Mouse (Mus musculus) intestine, embryonic 15.5 days (tissue): ENCODE measurements around the gene Pan3. TPM values are rescaled to one million over a fixed set of nuclear protein-coding genes. Genes with fewer than 3 reads are reported as not detected.

Experiments used
- ATAC-seq: fragments of 200-750 bp; cut with Nextera tagmentation; 2 replicates; pipeline ENCODE4 v1.8.0; 2017; ENCODE audit warnings: moderate TSS enrichment, moderate library complexity
- H3K27ac ChIP-seq: fragments of 300-500 bp; sonication (generic); 2 replicates; pipeline ENCODE4 v1.5.1; 2015; ENCODE audit warnings: mild to moderate bottlenecking, inconsistent platforms
- H3K27me3 ChIP-seq: fragments of 300-500 bp; sonication (generic); replicated peaks from 2 replicates; pipeline ENCODE4 v1.6.1; 2015; ENCODE audit warnings: inconsistent platforms
- H3K36me3 ChIP-seq: fragments of 300-500 bp; sonication (generic); 2 replicates; pipeline ENCODE4 v1.6.1; 2015; ENCODE audit warnings: inconsistent platforms
- H3K4me1 ChIP-seq: fragments of 300-500 bp; sonication (generic); replicated peaks from 2 replicates; pipeline ENCODE4 v1.6.1; 2015; ENCODE audit warnings: inconsistent platforms
- H3K4me2 ChIP-seq: fragments of 300-500 bp; sonication (generic); replicated peaks from 2 replicates; pipeline ENCODE4 v1.6.1; 2015; ENCODE audit warnings: mild to moderate bottlenecking, inconsistent platforms
- H3K4me3 ChIP-seq: fragments of 300-500 bp; sonication (generic); replicated peaks from 2 replicates; pipeline ENCODE4 v1.5.1; 2015; ENCODE audit warnings: inconsistent platforms
- H3K9ac ChIP-seq: fragments of 300-500 bp; sonication (generic); 2 replicates; pipeline ENCODE4 v1.6.1; 2015; ENCODE audit warnings: inconsistent platforms
- H3K9me3 ChIP-seq: fragments of 300-500 bp; sonication (generic); 2 replicates; pipeline ENCODE4 v1.6.1; 2016; ENCODE audit warnings: inconsistent platforms
- WGBS: fragments of 180-500 bp; shearing (Covaris S2); methylation state at CpG from one replicate; pipeline ENCODE4 v1.1.7; 2015; 5-methylcytosine and 5-hydroxymethylcytosine counted together
- polyA plus RNA-seq: library from polyadenylated mRNA; unstranded; fragments of >200 nt; fragmentation: Nextera tagmentation; extraction: Ambion mirVana; gene quantifications from 2 replicates; pipeline ENCODE4 v1.2.1, GENCODE M21; 2015

Pan3 gene
- polyA plus RNA-seq, 1 experiment from 2014 or later: 64.5 TPM

DNA sequence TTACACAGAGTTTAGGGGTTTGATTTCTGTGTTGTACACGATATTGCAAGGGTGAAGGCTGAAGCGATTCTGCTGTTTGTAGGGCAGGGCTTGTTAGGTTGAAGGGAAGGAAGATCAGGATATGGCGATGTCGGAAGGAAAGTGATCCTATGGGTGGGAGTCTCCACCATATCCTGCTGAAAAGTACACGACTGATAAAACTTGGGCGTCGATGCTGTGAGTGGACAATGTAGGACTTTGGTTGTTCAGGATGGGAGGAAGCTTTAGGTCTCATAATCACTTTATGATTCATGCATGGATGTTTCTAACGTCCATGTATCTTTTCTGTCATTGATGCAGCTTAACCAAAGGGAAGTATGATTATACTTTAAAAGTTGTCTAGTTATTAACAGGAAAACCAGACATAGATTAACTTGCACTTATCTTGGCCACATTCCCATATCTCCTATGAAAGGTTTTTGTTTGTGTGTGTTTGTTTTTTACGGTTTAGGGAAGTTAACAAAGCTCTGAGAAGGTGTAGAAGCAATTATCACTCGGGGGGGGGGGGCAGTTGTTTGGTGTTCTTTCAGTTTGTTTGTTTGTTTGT lies 64.9 kb downstream of the Pan3 start:
- WGBS: 82% methylated on average over 10 of the region's 10 CpGs
- no peaks in the 10 kb centered on the region for H3K27me3 ChIP-seq
- H3K4me3 ChIP-seq: no peak overlapping the region
- H3K4me2 ChIP-seq: no peak overlapping the region
- ATAC-seq: no peak
- H3K27ac ChIP-seq: no peak overlapping the region
- no peaks in the 10 kb centered on the region for H3K9me3 ChIP-seq
- no peaks in the 10 kb centered on the region for H3K4me1 ChIP-seq
- no peaks in the 10 kb centered on the region for H3K36me3 ChIP-seq
- H3K9ac ChIP-seq: no peak overlapping the region

DNA sequence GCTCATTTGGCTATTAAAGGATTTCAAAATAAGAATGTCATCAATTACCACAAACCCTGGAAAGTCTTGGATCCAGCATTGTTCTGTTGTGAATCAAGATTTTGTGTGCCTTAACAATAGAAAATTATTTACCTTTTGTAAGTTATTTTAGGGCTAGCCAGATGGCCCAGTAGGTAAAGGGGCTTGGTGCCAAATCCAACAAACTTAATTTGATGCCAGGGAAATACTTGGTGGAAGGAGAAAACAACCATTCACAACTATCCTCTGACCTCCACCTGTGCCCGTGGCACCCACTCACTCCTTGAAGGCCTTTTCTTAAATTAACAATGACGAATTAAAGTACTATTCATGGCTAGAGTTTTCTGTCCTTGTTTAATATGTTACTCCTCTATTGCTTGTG lies 66.0 kb downstream of the Pan3 start:
- no peak for ATAC-seq
- no peaks in the 10 kb centered on the region for H3K36me3 ChIP-seq
- H3K4me1 ChIP-seq: no peaks in the 10 kb centered on the region
- no peak overlapping the region for H3K9ac ChIP-seq
- H3K4me3 ChIP-seq: no peak overlapping the region
- no peaks in the 10 kb centered on the region for H3K9me3 ChIP-seq
- no peaks in the 10 kb centered on the region for H3K27me3 ChIP-seq
- H3K27ac ChIP-seq: no peak overlapping the region
- 84% methylated on average over 2 of the region's 2 CpGs for WGBS
- H3K4me2 ChIP-seq: no peak overlapping the region

DNA sequence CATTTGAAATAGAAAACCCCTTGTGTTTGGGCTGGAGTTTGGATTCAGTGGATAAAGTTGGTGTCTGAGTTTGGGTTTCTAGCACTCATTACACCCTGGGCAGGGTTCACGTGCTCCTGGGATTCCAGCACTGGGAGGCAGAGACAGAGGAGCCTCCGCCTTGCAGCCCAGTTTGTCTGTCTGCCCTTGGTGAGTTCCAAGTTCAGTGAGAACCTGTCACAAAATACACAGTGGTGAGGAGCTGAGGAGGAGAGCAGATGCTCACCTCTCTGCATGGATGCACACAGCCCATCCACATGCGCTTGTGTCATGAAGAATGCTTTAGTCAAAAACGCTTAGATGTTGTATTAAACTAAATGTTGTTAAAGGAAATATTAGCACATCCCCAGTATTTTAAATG lies 67.0 kb downstream of the Pan3 start:
- Histone ChIP-seq H3K36me3 (no peaks in the 10 kb centered on the region), H3K4me2 (no peak overlapping the region), H3K27me3 (no peaks in the 10 kb centered on the region), H3K4me1 (no peaks in the 10 kb centered on the region), H3K4me3 (no peak overlapping the region), H3K9ac (no peak overlapping the region), H3K9me3 (no peaks in the 10 kb centered on the region), H3K27ac (no peak overlapping the region)
- whole genome bisulfite sequencing: 78% methylated on average over 4 of the region's 4 CpGs
- ATAC-seq: no peak

DNA sequence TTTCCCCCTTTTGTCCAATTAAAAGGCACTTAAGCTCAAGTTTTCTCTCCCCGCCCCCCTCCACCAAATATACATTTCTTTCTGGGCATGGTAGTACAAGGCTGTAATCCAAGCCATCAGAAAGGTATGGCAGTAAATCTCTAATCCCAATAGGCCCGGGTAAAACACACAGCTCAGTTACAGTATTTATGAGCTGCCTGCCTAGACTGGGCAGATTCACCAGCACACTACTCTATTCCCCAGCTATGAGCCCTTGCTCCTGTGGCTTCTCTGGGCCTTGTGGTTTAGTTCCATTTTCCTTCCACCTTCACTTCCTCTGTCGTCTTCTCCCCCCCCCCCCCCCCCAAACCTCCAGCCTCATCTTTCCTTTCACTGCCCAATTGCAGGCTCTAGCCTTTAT lies 67.8 kb downstream of the Pan3 start:
- no peak overlapping the region for H3K4me3 ChIP-seq
- no peak overlapping the region for H3K4me2 ChIP-seq
- H3K4me1 ChIP-seq: no peaks in the 10 kb centered on the region
- H3K27ac ChIP-seq: no peak overlapping the region
- no peaks in the 10 kb centered on the region for H3K9me3 ChIP-seq
- H3K9ac ChIP-seq: no peak overlapping the region
- ATAC-seq: no peak
- no peaks in the 10 kb centered on the region for H3K27me3 ChIP-seq
- no peaks in the 10 kb centered on the region for H3K36me3 ChIP-seq
- 37% methylated on average over 3 of the region's 3 CpGs for WGBS

DNA sequence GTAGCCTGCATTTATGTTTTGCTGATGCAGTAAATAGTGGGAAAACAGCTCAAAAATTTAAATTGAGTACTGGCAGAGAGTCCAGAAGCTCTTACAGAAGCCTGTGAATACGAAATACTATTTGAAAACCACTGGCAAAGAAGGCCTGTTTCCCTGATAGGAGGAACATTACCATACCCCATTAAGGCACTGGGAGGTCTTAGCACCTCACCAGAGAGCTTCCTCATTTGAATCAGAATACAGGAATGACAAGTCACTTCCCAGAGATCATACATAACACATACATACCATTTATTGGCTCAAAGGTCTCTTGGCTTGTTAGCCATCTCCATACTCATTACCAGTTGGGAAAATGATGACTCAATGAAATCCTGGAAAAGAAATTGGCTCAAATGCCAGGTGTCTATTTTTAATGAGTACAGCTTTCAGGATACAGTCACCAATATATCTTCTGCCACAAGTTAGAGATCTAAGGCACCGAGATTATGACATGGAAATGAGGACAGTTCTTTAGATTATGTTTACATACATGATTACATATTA lies 71.6 kb downstream of the Pan3 start:
- Histone ChIP-seq H3K27me3 (no peaks in the 10 kb centered on the region), H3K9me3 (no peaks in the 10 kb centered on the region), H3K9ac (no peak overlapping the region), H3K4me3 (no peak overlapping the region), H3K36me3 (no peaks in the 10 kb centered on the region), H3K27ac (no peak overlapping the region), H3K4me1 (no peaks in the 10 kb centered on the region), H3K4me2 (no peak overlapping the region)
- ATAC-seq: no peak
- 81% methylated on average over 2 of the region's 2 CpGs for WGBS

DNA sequence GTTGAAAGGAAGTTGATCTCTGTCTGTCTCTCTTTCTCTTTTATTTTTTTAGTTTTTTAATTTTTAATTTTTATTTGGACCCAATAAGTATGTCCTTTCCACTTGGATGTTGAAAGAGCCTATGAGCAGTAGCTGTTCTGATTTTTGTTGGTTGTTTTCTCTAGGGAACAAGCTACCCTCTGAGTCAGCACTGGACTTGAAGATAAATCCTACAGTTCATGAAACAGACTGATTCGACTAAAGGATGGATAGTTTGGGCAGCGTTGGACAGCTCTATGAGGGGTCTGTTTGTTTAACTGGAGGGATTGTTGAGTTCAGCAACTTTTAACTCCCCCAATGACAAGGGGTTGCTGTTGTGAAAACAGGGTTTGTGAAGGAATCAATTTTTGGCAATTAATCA lies 73.0 kb downstream of the Pan3 start:
- Histone ChIP-seq H3K27me3 (no peaks in the 10 kb centered on the region), H3K4me2 (no peak overlapping the region)
- WGBS: 68% methylated on average over 2 of the region's 2 CpGs

DNA sequence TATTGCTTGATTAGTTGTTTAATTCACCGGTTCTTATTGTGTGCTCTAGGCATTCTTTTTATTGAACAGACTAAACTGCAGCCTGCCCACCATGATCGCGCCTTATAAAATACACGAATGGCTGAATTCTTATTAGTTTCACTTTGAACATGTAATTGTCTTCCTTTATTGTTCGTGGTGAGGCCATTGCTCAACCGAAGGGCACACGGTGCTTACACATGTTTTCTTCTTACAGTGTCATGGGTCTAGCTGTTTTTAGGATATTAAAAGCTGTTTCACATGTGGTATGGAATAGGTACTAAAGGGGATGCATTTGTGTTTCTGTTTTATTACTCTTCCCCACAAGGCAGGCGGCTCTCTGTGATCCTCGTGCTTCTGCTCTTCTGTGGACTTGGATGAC lies 81.4 kb downstream of the Pan3 start:
- H3K9me3 ChIP-seq: no peaks in the 10 kb centered on the region
- no peak overlapping the region for H3K9ac ChIP-seq
- no peak overlapping the region for H3K27ac ChIP-seq
- H3K4me3 ChIP-seq: no peak overlapping the region
- no peak overlapping the region for H3K4me2 ChIP-seq
- 89% methylated on average over 9 of the region's 9 CpGs for WGBS
- H3K4me1 ChIP-seq: 0 out of 2 replicates have a peak, but pooled peaks cover 2% of the 10 kb centered on the region
- no peak for ATAC-seq
- H3K27me3 ChIP-seq: no peaks in the 10 kb centered on the region
- H3K36me3 ChIP-seq: no peaks in the 10 kb centered on the region

More for the DNA sequence above, 73.0 kb downstream of the Pan3 start:
- Histone ChIP-seq H3K9me3 (no peaks in the 10 kb centered on the region), H3K36me3 (no peaks in the 10 kb centered on the region), H3K4me3 (no peak overlapping the region), H3K9ac (no peak overlapping the region), H3K4me1 (no peaks in the 10 kb centered on the region), H3K27ac (no peak overlapping the region)
- no peak for ATAC-seq

DNA sequence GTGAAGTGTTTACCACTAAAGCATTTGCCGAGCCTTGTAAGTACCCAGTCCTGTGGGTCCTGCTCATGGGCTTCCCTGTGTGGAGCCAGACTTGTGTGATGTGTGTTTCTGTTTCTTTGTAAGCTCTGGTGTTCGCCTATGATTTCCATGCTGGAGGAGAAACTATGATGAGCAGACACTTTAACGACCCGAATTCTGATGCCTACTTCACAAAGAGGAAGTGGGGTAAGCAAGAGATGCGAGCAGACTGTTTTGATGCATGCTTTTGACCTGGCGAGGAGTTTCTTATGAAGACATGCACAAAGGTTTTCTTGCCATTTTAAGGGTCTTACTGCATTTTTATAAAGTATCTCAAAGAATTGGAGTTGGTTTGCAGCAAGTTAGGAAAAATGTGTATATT lies 97.0 kb downstream of the Pan3 start:
- no peaks in the 10 kb centered on the region for H3K9me3 ChIP-seq
- no peak for ATAC-seq
- no peak overlapping the region for H3K4me2 ChIP-seq
- H3K36me3 ChIP-seq: 0 out of 2 replicates have a peak, but pooled peaks cover 9% of the 10 kb centered on the region
- H3K27me3 ChIP-seq: no peaks in the 10 kb centered on the region
- WGBS: 89% methylated on average over 6 of the region's 6 CpGs
- H3K4me3 ChIP-seq: no peak overlapping the region
- H3K9ac ChIP-seq: no peak overlapping the region
- no peaks in the 10 kb centered on the region for H3K4me1 ChIP-seq
- no peak overlapping the region for H3K27ac ChIP-seq

DNA sequence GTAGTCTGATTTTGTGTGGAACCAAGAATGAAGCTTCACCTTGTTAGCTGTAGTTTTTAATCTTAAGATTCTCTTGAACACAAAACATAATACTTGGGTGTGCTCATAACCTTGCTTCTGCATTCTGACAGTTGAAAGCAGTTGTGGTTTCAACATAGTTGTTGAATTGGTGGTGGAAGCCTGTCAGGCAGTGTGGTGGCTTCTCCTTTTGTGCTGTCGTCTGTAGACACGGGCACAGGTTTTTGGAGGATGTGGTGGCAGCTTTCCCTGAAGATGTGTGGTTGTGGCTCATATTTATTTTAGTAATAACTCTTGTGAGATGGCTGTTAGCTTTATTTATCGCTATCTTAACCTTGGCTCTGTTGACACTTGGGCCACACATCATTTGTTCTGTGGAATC lies 97.8 kb downstream of the Pan3 start:
- WGBS: 82% methylated on average over 3 of the region's 3 CpGs
- no peak overlapping the region for H3K9ac ChIP-seq
- H3K4me1 ChIP-seq: no peaks in the 10 kb centered on the region
- H3K27ac ChIP-seq: no peak overlapping the region
- H3K27me3 ChIP-seq: no peaks in the 10 kb centered on the region
- no peaks in the 10 kb centered on the region for H3K9me3 ChIP-seq
- no peak overlapping the region for H3K4me3 ChIP-seq
- no peak overlapping the region for H3K4me2 ChIP-seq
- 0 out of 2 replicates have a peak, but pooled peaks cover 9% of the 10 kb centered on the region for H3K36me3 ChIP-seq
- no peak for ATAC-seq

DNA sequence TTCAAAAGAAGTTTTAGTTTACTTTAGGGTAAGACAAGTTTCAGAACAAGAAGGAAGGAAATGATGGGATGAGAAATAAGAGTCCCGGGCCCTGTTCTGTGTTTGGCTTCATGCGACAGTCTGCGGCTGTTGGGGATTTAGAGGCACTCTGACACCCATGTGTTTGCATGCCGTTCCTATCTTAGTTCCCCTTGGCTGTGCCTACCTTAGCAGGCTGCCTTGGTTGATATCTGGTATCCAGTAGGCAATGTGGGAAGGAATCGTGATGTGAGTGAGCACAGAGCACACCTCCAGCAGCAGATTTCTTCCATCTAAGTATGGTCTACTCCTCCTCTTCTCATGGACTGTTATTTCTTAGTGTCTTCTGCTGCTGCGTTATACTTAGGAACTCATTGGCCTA lies 102.1 kb downstream of the Pan3 start:
- Histone ChIP-seq H3K4me1 (no peaks in the 10 kb centered on the region), H3K4me2 (no peak overlapping the region), H3K27ac (no peak overlapping the region), H3K9ac (no peak overlapping the region), H3K9me3 (no peaks in the 10 kb centered on the region), H3K27me3 (no peaks in the 10 kb centered on the region), H3K4me3 (no peak overlapping the region), H3K36me3 (peaks cover 7% of the 10 kb centered on the region; the same call in 1 of the 2 replicates)
- 84% methylated on average over 6 of the region's 6 CpGs for WGBS
- ATAC-seq: no peak

DNA sequence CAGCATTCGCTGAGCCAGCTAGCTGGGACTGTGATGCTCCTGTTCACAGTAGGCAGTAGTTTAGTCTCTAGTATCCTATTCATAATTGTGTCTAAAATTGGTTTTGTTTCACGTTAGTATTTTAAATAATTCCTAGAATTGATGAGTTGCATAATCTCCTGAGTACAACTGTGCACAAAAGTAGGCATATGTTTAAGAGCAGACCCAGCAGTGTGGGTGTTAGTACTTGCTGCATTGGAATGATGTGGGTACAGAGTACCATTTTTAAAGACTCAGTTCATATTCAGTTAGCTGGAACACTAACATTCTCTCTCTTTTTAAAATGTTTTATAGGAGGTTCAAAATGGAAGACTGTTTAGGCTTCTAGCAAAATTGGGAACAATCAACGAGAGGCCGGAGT lies 109.4 kb downstream of the Pan3 start:
- 91% methylated on average over 4 of the region's 4 CpGs for WGBS
- no peak overlapping the region for H3K4me3 ChIP-seq
- ATAC-seq: no peak
- no peak overlapping the region for H3K9ac ChIP-seq
- H3K36me3 ChIP-seq: 0 out of 2 replicates have a peak, but pooled peaks cover 7% of the 10 kb centered on the region
- no peak overlapping the region for H3K4me2 ChIP-seq
- H3K27ac ChIP-seq: no peak overlapping the region
- no peaks in the 10 kb centered on the region for H3K9me3 ChIP-seq
- H3K4me1 ChIP-seq: no peaks in the 10 kb centered on the region
- H3K27me3 ChIP-seq: no peaks in the 10 kb centered on the region

DNA sequence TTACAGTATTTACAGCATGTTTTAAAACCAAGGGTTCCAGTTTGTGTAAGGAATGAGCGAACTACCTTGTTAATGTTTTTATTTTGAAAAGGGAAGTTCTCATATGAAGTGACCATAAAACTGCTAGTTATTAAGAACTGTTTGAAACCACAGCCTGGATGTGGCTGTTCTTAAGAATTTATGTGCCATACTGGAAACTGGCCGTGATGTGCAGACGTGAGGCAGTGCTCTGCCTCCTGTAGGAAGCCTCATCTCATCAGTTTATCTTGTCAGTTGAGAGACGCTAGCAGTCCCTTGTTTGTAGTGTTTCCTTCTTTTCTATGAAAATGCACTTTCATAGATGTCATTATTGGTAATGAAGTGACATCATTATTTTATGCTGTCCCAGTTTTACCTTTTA lies 109.9 kb downstream of the Pan3 start:
- H3K36me3 ChIP-seq: 0 out of 2 replicates have a peak, but pooled peaks cover 7% of the 10 kb centered on the region
- no peak overlapping the region for H3K4me3 ChIP-seq
- no peak for ATAC-seq
- no peaks in the 10 kb centered on the region for H3K9me3 ChIP-seq
- H3K4me2 ChIP-seq: no peak overlapping the region
- no peak overlapping the region for H3K9ac ChIP-seq
- H3K27ac ChIP-seq: no peak overlapping the region
- WGBS: 86% methylated on average over 4 of the region's 4 CpGs
- no peaks in the 10 kb centered on the region for H3K27me3 ChIP-seq
- H3K4me1 ChIP-seq: no peaks in the 10 kb centered on the region

DNA sequence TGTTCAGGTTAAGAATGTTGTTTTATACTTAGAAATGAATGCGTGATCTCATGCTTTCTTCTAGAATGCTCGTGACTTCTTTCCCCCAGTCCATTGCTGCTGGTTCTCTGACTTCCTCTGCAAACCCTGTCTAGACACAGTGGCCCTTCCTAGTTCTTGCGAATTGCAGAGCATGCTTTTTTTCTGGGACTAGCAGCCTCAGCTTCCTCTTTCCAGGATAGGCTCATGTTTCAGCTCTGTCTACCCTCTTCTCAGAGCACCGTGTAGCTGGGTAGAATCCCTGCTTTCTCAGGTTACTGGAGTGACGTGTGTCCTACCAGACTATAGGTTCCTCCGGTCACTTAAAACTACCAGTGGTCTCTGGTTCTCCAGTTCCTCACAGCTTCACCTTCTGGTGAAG lies 112.3 kb downstream of the Pan3 start:
- H3K36me3 ChIP-seq: peaks cover 16% of the 10 kb centered on the region
- no peaks in the 10 kb centered on the region for H3K4me1 ChIP-seq

More for the DNA sequence above, 112.3 kb downstream of the Pan3 start:
- H3K27ac ChIP-seq: no peak overlapping the region
- 77% methylated on average over 6 of the region's 6 CpGs for WGBS
- H3K9ac ChIP-seq: no peak overlapping the region
- no peak overlapping the region for H3K4me2 ChIP-seq
- no peak for ATAC-seq
- H3K27me3 ChIP-seq: no peaks in the 10 kb centered on the region
- no peak overlapping the region for H3K4me3 ChIP-seq
- no peaks in the 10 kb centered on the region for H3K9me3 ChIP-seq
